Mouse (Mus musculus) brain, embryonic 14.5 days (tissue): Measurements from ENCODE around the gene Rpsa.

Source experiments
- CTCF ChIP-seq: fragments of 200-500 bp; IDR thresholded peaks from 2 replicates; pipeline ENCODE4 v1.5.1; 2012; ENCODE audit warnings: inconsistent platforms, mild to moderate bottlenecking, moderate library complexity, borderline replicate concordance; ENCODE audit not compliant: insufficient read depth, insufficient read length; ENCODE audit errors: extremely low read depth
- POLR2A ChIP-seq: fragments of 200-500 bp; IDR thresholded peaks from 2 replicates; pipeline ENCODE4 v1.6.1; 2012; ENCODE audit warnings: mild to moderate bottlenecking, inconsistent platforms, borderline replicate concordance; ENCODE audit not compliant: poor library complexity, insufficient read depth, insufficient read length, severe bottlenecking; ENCODE audit errors: extremely low read depth

- TF ChIP-seq CTCF, result no peak
- no peak for TF ChIP-seq POLR2A
Observed at GRCm38 (mm10) chr9:120151906-120152399, 24.5 kb downstream of the Rpsa start.
